Mouse (Mus musculus) cerebellum, postnatal 25 days (tissue): ENCODE results near the gene Pafah1b1.

ENCODE experiments used
- DNase-seq, 2 experiments: peaks; one replicate each; pipeline ENCODE4 v3.0.0; 2021; ENCODE audit warnings: mixed read lengths in 2 of 2

Pafah1b1 gene

GRCm38 (mm10) chr11:74660336-74660735, 64.1 kb downstream of the Pafah1b1 start:
- DNase-seq = no peak

- no peak for DNase-seq
Measured at GRCm38 (mm10) chr11:74655941-74656340, 68.5 kb downstream of the Pafah1b1 start.

GRCm38 (mm10) chr11:74653385-74653784, 71.1 kb downstream of the Pafah1b1 start:
- DNase-seq = no peak

GRCm38 (mm10) chr11:74652791-74653191, 71.7 kb downstream of the Pafah1b1 start:
- DNase-seq = peak; percentile 60 to 67

GRCm38 (mm10) chr11:74650576-74651100, 73.8 kb downstream of the Pafah1b1 start:
- no peak for DNase-seq

GRCm38 (mm10) chr11:74649647-74650551, 74.6 kb downstream of the Pafah1b1 start:
- DNase-seq = peak in 1 of 2 experiments; percentile 67

- DNase-seq = peak; percentile 99 to 100
Measured at GRCm38 (mm10) chr11:74649095-74649646, 75.3 kb downstream of the Pafah1b1 start, which contains the start of gene Cluh. Gene Cluh, plus strand, starts transcription at chr11:74649495.

GRCm38 (mm10) chr11:74648676-74649075, 75.8 kb downstream of the Pafah1b1 start:
- DNase-seq = no peak

GRCm38 (mm10) chr11:74647966-74648365, 76.5 kb downstream of the Pafah1b1 start:
- DNase-seq = no peak

GRCm38 (mm10) chr11:74639628-74640027, 84.8 kb downstream of the Pafah1b1 start:
- DNase-seq = no peak

GRCm38 (mm10) chr11:74638791-74639411, 85.6 kb downstream of the Pafah1b1 start:
- no peak for DNase-seq

GRCm38 (mm10) chr11:74637971-74638790, 86.3 kb downstream of the Pafah1b1 start:
- DNase-seq = peak; percentile 90 to 91

- DNase-seq = peak in 1 of 2 experiments; percentile 37
Measured at GRCm38 (mm10) chr11:74637486-74637885, 87.0 kb downstream of the Pafah1b1 start.

- peak; percentile 69 to 84 for DNase-seq
Measured at GRCm38 (mm10) chr11:74634490-74635275, 89.8 kb downstream of the Pafah1b1 start.

GRCm38 (mm10) chr11:74631880-74632789, 92.3 kb downstream of the Pafah1b1 start:
- no peak for DNase-seq

- DNase-seq = no peak
Measured at GRCm38 (mm10) chr11:74627481-74627880, 97.0 kb downstream of the Pafah1b1 start.

GRCm38 (mm10) chr11:74625333-74625732, 99.1 kb downstream of the Pafah1b1 start:
- no peak for DNase-seq
